Mouse (Mus musculus) liver, embryonic 14.5 days (tissue): ENCODE measurements at regions not wholly inside any gene's neighbourhood (a gene's known extent, or its start where the extent isn't known, plus 50 kb on each side); places are given as distances from the start of the nearest gene placed in this dataset.

ENCODE experiments used
- CTCF ChIP-seq: IDR thresholded peaks from 2 replicates; pipeline ENCODE4 v1.5.1; 2016; ENCODE audit warnings: antibody characterized with exemption, low read depth, control low read depth
- EP300 ChIP-seq: IDR thresholded peaks from 2 replicates; pipeline ENCODE4 v1.6.1; 2016; ENCODE audit warnings: antibody characterized with exemption, low read depth

GRCm38 (mm10) chr5:51792950-51793349, 225.4 kb upstream of the Ppargc1a start:
- TF ChIP-seq CTCF (no peak), EP300 (no peak)
